Mouse (Mus musculus): ENCODE data around the gene Pcbp2.

- TF ChIP-seq CTCF (IDR thresholded peaks at IDR 0.05; ENCODE audit: borderline replicate concordance, insufficient read depth, low read depth, low read length) = no peak
- no peak for TF ChIP-seq POLR2A (IDR thresholded peaks at IDR 0.05; ENCODE audit: borderline replicate concordance, insufficient read depth, low read length)
Measured at GRCm38 (mm10) chr15:102530566-102530965, 60.2 kb downstream of the Pcbp2 start.
